Mouse (Mus musculus): Measurements from ENCODE around the gene Pacs2.

- no peak for TF ChIP-seq GATA1 (IDR thresholded peaks at IDR 0.05; ENCODE audit: borderline replicate concordance, low read length)
- TF ChIP-seq FLI1 (IDR thresholded peaks at IDR 0.05; ENCODE audit: low read length) = no peak
Observed at GRCm38 (mm10) chr12:112991444-112991843, 22.9 kb upstream of the Pacs2 start.
